In the genomic region with DNA sequence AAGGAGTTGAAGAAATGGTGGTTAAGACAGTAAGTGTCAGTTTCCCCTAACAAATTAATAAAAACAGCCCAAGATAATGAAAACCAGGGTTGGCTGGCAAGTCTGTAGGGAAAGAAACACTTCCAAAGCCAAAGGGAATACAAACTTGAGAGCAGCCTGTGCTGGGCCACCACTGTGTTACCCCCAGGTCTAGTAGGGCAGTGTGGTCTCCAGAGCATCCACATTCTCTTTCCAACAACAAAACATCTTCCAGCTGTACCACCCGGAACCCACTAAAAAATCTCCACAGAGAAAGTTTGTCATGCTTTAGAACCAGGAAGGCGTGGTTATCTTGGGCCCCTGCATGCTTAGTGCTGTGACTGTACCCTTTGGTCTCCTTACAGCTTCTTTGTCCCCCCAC, we compare ENCODE assay signal across 15 mouse cellular contexts.
"Had no signal": no experiment of that assay in that cellular context is flagged by ENCODE, and none has a peak within 500 bp of the region (broad histone marks: within the 10 kb centered on the region; RNA-seq: fewer than 3 reads in every experiment).

No protein-coding gene starts in this region.

- H3K9ac ChIP-seq: neural tube, embryonic 15.5 days; stomach, embryonic 15.5 days had no signal

- H3K4me3 ChIP-seq: neural tube, embryonic 15.5 days; stomach, embryonic 15.5 days had no signal

- H3K4me2 ChIP-seq: neural tube, embryonic 15.5 days; stomach, embryonic 15.5 days had no signal

- H3K27ac ChIP-seq: neural tube, embryonic 15.5 days; stomach, embryonic 15.5 days; stomach, postnatal 0 days had no signal

- H3K27me3 ChIP-seq: neural tube, embryonic 15.5 days; stomach, embryonic 15.5 days had no signal

- DNase-seq: retina, postnatal 1 day; right cerebral cortex, adult 18-20 months; right cerebral cortex, postnatal 14 days; right cerebral cortex, postnatal 25 days; right cerebral cortex, postnatal 4 days; spleen, adult 18-20 months; thymus, adult 18-20 months; thymus, adult 2 months; thymus, postnatal 14 days; thymus, postnatal 25 days; thymus, postnatal 36 days; thymus, postnatal 4 days had no signal

- H3K9me3 ChIP-seq: neural tube, embryonic 15.5 days; stomach, embryonic 15.5 days had no signal

- H3K4me1 ChIP-seq: neural tube, embryonic 15.5 days; stomach, embryonic 15.5 days had no signal

- H3K36me3 ChIP-seq: neural tube, embryonic 15.5 days; stomach, embryonic 15.5 days had no signal
